Mouse (Mus musculus): ENCODE measurements around the gene Hist1h2aa. TPM values are rescaled to one million over a fixed set of nuclear protein-coding genes. Genes with fewer than 3 reads are reported as not detected.

Gene Hist1h2aa
- polyA plus RNA-seq, 3 experiments from 2014 or later = not detected

GRCm38 (mm10) chr13:23946254-23946653 is 12.0 kb downstream of the Hist1h2aa start:
- no peak for ATAC-seq

- no peak for ATAC-seq
These were observed 15.4 kb downstream of the Hist1h2aa start for GRCm38 (mm10) chr13:23949484-23950246.

- ATAC-seq = no peak
These were observed 16.7 kb downstream of the Hist1h2aa start for GRCm38 (mm10) chr13:23950928-23951327.

- no peak for ATAC-seq
These were observed 25.5 kb downstream of the Hist1h2aa start for GRCm38 (mm10) chr13:23959776-23960175.

GRCm38 (mm10) chr13:23964909-23965308 is 30.6 kb downstream of the Hist1h2aa start:
- no peak for ATAC-seq

GRCm38 (mm10) chr13:23971870-23972269 is 37.6 kb downstream of the Hist1h2aa start:
- no peak for ATAC-seq

- no peak for ATAC-seq
These were observed 38.0 kb downstream of the Hist1h2aa start for GRCm38 (mm10) chr13:23972271-23972670.

Other genes starting within 250 kb of the Hist1h2aa start
- not detected for gene Hist1h1t, start 238.6 kb upstream of the Hist1h2aa start, polyA plus RNA-seq (2017; shearing (Covaris generic))
- 1 to 10 TPM; 2.1 to 9.3 (median 4.2) TPM for gene Hist1h4c, start 236.0 kb upstream of the Hist1h2aa start, polyA plus RNA-seq (2017; shearing (Covaris generic))
- 1 to 10 TPM in 1 of 3 experiments, under 1 TPM in 1, not detected in 1; 0.32 to 1.7 TPM for gene Hfe, start 223.6 kb upstream of the Hist1h2aa start, polyA plus RNA-seq (2017; shearing (Covaris generic))
- gene Hist1h1c, start 195.7 kb upstream of the Hist1h2aa start, polyA plus RNA-seq (2017; shearing (Covaris generic)) = 10 to 100 TPM in 2 of 3 experiments, 1 to 10 TPM in 1; 8.7 to 14.8 (median 11.1) TPM
- gene Hist1h3c, start 188.9 kb upstream of the Hist1h2aa start, polyA plus RNA-seq (2017; shearing (Covaris generic)) = 1 to 10 TPM in 1 of 3 experiments, not detected in 2; 2.5 TPM
- 1 to 10 TPM in 2 of 3 experiments, not detected in 1; 2.5 to 2.8 TPM for gene Hist1h2bb, start 187.7 kb upstream of the Hist1h2aa start, polyA plus RNA-seq (2017; shearing (Covaris generic))
- gene Hist1h2ab, start 183.3 kb upstream of the Hist1h2aa start, polyA plus RNA-seq (2017; shearing (Covaris generic)) = 10 to 100 TPM in 1 of 3 experiments, not detected in 2; 14.8 TPM
- gene Hist1h3b, start 182.2 kb upstream of the Hist1h2aa start, polyA plus RNA-seq (2017; shearing (Covaris generic)) = 1 to 10 TPM in 1 of 3 experiments, not detected in 2; 1.1 TPM
- 10 to 100 TPM in 1 of 3 experiments, 1 to 10 TPM in 1, not detected in 1; 4.1 to 20.2 TPM for gene Hist1h4b, start 177.4 kb upstream of the Hist1h2aa start, polyA plus RNA-seq (2017; shearing (Covaris generic))
- 1 to 10 TPM in 1 of 3 experiments, not detected in 2; 3.1 TPM for gene Hist1h4a, start 173.2 kb upstream of the Hist1h2aa start, polyA plus RNA-seq (2017; shearing (Covaris generic))
- gene Hist1h3a, start 172.1 kb upstream of the Hist1h2aa start, polyA plus RNA-seq (2017; shearing (Covaris generic)) = 1 to 10 TPM in 1 of 3 experiments, not detected in 2; 1.6 TPM
- 1 to 10 TPM; 2.5 to 6.1 (median 3.4) TPM for gene Hist1h1a, start 170.8 kb upstream of the Hist1h2aa start, polyA plus RNA-seq (2017; shearing (Covaris generic))
- not detected for gene Trim38, start 164.5 kb upstream of the Hist1h2aa start, polyA plus RNA-seq (2017; shearing (Covaris generic))
- gene Slc17a2, start 127.5 kb upstream of the Hist1h2aa start, polyA plus RNA-seq (2017; shearing (Covaris generic)) = not detected
- not detected for gene Slc17a3, start 95.0 kb upstream of the Hist1h2aa start, polyA plus RNA-seq (2017; shearing (Covaris generic))
- not detected for gene Slc17a1, start 66.7 kb upstream of the Hist1h2aa start, polyA plus RNA-seq (2017; shearing (Covaris generic))
- gene Slc17a4, start 19.5 kb upstream of the Hist1h2aa start, polyA plus RNA-seq (2017; shearing (Covaris generic)) = under 1 TPM in 1 of 3 experiments, not detected in 2; 0.12 TPM
- not detected for gene Hist1h2ba, start 306 bp upstream of the Hist1h2aa start, polyA plus RNA-seq (2017; shearing (Covaris generic))
- gene Scgn, start 56.8 kb downstream of the Hist1h2aa start, polyA plus RNA-seq (2017; shearing (Covaris generic)) = not detected